Mouse (Mus musculus): ENCODE results near the gene Vwce.
A peak's percentile ranks its signal among the peaks of the same experiment; 100 is the strongest.

Vwce gene

DNA sequence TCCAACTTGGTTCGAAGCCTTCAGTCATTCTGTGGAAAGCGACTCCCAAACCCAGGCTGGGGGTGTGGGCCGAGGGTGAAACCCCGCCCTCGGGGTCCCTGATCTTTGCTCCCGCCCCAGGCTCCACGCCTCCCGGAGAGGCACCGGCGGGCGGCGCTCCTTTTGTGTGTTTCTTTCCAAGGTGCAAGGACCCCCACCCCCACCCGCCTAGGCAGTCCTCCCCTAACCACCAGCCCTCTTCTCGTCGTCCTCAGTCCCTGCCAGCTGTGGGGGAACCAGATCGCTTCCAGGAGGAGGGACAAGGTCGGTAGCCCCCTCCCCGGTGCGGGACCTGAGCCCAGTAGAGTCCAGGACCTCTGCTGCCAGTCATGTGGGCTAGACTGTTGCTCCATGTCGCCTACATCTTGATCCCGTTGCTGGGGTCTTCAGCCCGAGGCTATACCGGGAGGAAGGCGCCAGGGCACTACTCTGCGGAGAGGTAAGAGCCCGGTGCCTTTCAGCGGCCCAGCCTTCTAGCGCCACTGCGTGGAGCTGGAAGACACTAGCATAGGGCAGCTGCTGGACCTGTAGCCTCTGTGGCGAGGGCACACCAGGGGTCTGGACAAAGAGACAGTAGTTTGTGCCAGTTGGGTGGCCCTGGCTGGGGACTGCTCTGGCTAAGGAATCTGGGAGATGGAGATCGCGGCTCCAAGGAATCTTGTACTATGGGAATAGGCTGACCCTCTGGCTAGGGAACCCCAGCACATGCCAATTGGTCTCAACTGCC is at the start of gene Vwce:
Gene Vwce, plus strand, starts transcription at position 108 of the 766 bp plus-strand sequence.
- no peak for DNase-seq (ENCODE audit: extremely low read depth, insufficient read length, low spot score)

DNA sequence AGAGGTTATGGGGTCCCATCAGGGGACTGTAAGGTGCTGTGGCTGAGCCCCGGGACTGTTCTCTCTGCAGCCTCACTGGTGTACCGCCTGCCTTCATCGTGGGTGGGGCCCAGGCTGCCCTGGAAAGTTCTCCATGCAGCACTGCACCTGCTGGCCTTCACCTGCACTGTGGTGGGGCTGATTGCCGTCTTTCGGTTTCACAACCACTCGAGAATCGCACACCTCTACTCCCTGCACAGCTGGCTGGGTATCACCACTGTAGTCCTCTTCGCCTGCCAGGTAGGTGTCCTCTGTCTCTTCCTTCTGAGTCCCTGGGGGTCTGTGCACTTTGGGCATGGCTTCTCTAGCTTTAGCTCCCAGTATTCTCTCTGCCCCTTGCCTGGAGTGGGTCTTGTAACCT is 48.9 kb upstream of the Vwce start:
- no peak for DNase-seq (ENCODE audit: extremely low read depth, insufficient read length, low spot score)

GRCm38 (mm10) chr19:10587231-10587630 is 46.8 kb upstream of the Vwce start:
- DNase-seq (ENCODE audit: extremely low read depth, insufficient read length, low spot score), result no peak

GRCm38 (mm10) chr19:10589127-10589857 is 44.7 kb upstream of the Vwce start:
- DNase-seq (ENCODE audit: extremely low read depth, insufficient read length, low spot score), result no peak

GRCm38 (mm10) chr19:10590301-10590700 is 43.7 kb upstream of the Vwce start:
- DNase-seq (ENCODE audit: extremely low read depth, insufficient read length, low spot score), result no peak

GRCm38 (mm10) chr19:10591659-10592377 is 42.2 kb upstream of the Vwce start:
- DNase-seq (ENCODE audit: extremely low read depth, insufficient read length, low spot score), result no peak

DNA sequence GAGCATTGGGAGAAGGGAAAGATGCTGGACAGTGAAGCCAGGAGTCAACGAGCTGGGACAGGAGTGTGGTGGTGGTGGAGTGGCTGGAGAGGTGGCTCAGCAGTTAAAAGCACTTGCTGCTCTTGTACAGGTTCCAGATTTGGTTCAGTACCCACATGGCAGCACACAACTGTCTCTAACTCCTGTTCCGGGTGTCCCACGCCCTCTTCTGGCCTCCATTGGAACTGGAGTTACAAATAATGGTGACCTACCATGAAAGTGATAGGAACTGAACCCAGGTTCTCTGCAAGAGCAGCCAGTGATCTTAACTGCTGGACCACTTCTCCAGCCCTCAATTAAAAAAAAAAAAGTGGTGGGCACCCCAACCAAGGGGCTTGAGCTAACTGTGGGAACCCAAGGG is 35.8 kb upstream of the Vwce start:
- DNase-seq (ENCODE audit: extremely low read depth, insufficient read length, low spot score), result no peak

GRCm38 (mm10) chr19:10599648-10600047 is 34.4 kb upstream of the Vwce start:
- no peak for DNase-seq (ENCODE audit: extremely low read depth, insufficient read length, low spot score)

DNA sequence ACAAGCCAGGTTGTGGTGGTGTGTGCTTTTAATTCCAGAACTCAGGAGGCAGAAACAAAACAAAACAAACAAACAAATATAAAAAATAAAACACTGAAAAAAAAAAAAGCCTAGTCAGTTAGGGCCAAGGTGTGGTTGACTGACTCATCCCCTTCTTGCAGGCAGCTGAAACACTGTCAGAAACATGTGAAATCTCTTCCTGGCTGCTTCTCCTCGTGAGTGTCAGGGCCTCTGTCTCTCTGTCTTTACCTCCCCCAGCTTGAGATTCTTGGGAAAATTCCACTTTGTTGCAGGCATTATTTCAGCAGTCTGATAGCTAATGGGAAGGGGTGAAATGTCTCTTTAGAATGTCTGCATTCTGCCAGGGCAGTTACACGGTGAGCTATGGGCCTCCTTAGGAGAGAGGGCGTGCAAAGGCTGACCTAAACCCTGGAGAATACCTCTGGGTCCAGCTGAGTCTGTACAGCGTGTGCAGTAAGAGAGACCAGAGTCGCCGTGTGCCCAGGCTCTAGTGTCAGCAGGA is 31.7 kb upstream of the Vwce start:
- peak; percentile 48 for DNase-seq (ENCODE audit: extremely low read depth, insufficient read length, low spot score)

- DNase-seq (ENCODE audit: extremely low read depth, insufficient read length, low spot score), result peak; percentile 68
Observed at GRCm38 (mm10) chr19:10602787-10603186, 31.2 kb upstream of the Vwce start.

DNA sequence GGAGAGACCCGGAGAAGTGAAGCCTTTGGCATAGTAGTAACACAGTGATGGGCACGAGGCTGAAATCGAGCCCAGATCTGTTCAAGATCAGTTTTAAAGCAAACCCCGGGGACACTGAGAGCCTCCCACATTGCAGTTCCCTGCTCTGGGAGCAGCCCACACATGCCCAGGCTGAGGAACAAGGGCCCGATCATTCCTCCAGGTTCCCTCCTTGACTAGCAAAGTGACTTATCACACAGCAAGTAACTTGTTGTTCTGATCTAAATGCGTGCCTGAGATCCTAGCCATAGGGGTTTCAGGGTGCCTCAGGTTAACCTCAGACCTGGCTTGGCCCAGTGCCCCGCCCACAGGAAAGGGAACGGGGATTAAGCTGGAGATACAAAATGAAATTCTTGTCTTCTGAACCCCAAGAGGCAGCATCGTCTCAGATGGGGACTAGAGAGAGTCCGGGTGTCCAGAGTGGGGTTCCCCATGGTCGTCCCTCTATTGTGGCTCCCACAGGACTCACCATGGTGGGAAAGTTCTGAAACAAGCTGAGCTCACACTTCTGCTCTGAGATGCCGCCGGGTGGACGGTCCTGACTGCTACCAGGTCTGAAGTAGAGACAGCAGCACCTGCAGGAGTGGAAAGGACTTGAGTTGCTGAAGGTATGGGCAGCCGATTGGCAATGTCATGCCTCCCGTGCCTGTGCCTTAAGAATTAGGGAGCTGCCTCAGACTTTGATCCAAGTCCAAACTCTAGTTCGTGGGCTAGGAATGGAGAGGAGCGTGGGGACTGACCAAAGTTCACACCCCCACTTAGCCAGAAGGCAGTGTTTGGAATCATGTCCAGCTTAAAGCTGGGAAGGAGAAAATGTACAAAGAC is 30.1 kb upstream of the Vwce start:
- no peak for DNase-seq (ENCODE audit: extremely low read depth, insufficient read length, low spot score)

- DNase-seq (ENCODE audit: extremely low read depth, insufficient read length, low spot score), result no peak
Observed at GRCm38 (mm10) chr19:10604534-10604933, 29.5 kb upstream of the Vwce start.

- peak; percentile 98 for DNase-seq (ENCODE audit: extremely low read depth, insufficient read length, low spot score)
Observed at GRCm38 (mm10) chr19:10605293-10605900, 28.6 kb upstream of the Vwce start, which contains the start of the genes Ddb1 and Tkfc. Gene Ddb1 (plus strand): TSS chr19:10605327. Gene Tkfc (minus strand): TSS chr19:10605654.

GRCm38 (mm10) chr19:10605901-10606622 is 28.0 kb upstream of the Vwce start:
- DNase-seq (ENCODE audit: extremely low read depth, insufficient read length, low spot score), result no peak

DNA sequence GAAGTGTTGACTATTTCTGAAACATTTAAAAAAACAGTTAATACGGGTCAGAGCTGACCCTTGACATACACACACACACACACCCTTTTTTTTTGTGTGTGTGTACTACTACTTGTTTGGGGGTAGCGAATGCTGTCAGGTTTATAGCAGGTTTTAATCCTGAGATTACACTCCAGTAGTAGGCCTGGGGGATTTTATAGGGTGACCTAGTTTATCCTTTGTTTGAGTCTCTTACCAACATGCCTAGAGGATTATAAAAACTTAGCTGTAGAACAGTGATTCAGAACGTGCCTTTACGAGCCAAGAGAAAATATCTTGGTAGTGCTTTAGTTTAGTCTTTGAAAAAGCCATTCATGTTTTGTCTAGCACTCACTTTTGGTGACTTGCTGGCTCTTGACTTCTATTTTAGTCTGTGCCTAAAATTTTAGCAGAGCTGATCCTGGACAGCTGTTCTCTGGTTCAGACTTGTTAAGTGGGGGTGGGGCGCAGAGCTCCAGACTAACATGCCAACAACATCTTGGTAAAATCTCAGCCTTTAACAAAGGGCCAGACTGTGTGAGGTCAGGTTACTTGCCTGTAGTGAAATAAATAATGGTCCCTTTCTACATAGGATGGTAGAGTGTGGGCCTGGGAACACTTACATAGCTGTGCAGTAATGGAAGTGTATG is 25.3 kb upstream of the Vwce start:
- no peak for DNase-seq (ENCODE audit: extremely low read depth, insufficient read length, low spot score)

- no peak for DNase-seq (ENCODE audit: extremely low read depth, insufficient read length, low spot score)
Observed at GRCm38 (mm10) chr19:10634872-10635318, 882 bp downstream of the Vwce start.

DNA sequence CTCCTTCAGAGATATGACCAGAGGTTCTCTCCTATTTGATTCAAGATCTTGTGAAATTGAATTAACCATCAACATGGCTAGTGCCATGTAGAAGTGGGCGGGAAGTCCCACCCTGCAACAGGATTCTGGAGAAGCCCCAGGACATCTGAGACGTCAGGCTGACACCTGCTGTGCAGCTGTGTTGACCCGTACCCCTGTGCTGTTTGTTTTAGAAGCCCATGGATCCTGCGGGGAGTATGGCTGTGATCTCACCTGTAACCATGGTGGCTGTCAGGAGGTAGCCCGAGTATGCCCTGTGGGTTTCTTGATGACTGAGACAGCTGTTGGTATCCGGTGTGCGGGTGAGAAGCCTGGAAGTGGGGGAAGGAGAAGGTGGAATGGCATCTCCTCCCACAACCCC is 3.8 kb downstream of the Vwce start:
- DNase-seq (ENCODE audit: extremely low read depth, insufficient read length, low spot score), result no peak

DNA sequence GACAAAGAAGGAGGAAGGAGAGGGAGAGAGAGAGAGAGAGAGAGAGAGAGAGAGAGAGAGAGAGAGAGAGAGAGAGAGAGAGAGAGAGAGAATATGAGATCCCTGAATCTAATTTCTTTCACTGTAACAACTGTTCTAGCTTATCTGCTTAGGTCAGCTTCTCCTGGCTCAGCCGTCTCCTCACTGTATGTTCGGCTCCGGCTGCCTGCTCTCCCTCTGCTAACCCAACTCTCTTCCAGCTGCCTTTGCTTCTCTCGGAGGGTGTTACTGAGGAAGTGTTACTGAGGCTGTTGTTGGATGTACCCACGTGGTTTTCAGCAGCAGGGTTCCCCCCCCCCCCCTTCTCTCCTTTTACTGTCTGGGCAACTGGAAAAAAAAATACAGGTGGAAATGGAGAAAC is 6.1 kb downstream of the Vwce start:
- no peak for DNase-seq (ENCODE audit: extremely low read depth, insufficient read length, low spot score)
